Mouse (Mus musculus) ES-Bruce4 (cell line): ENCODE data around the gene Camkmt. TPM values are rescaled to one million over a fixed set of nuclear protein-coding genes. Genes with fewer than 3 reads are reported as not detected.

Source experiments
- H3K27ac ChIP-seq: 2 replicates; pipeline ENCODE4 v1.5.1; 2012; ENCODE audit warnings: low read length, inconsistent platforms; ENCODE audit not compliant: insufficient read depth
- H3K27me3 ChIP-seq: 2 replicates; pipeline ENCODE4 v1.6.1; 2012; ENCODE audit warnings: mild to moderate bottlenecking, low read length, inconsistent platforms; ENCODE audit not compliant: control insufficient read depth, poor library complexity, insufficient read depth, severe bottlenecking
- H3K36me3 ChIP-seq: 2 replicates; pipeline ENCODE4 v1.6.1; 2012; ENCODE audit warnings: inconsistent platforms, mild to moderate bottlenecking, low read length, moderate library complexity; ENCODE audit not compliant: control insufficient read depth, poor library complexity, insufficient read depth, severe bottlenecking
- H3K4me1 ChIP-seq: one replicate; pipeline ENCODE4 v1.8.1; 2011; ENCODE audit warnings: low read length; ENCODE audit not compliant: control insufficient read depth, insufficient read depth
- H3K4me3 ChIP-seq: 2 replicates; pipeline ENCODE4 v1.5.1; 2011; ENCODE audit warnings: low read depth, mild to moderate bottlenecking, low read length
- H3K9ac ChIP-seq: 2 replicates; pipeline ENCODE4 v1.6.1; 2012; ENCODE audit warnings: low read depth, mild to moderate bottlenecking, inconsistent platforms; ENCODE audit not compliant: poor library complexity, severe bottlenecking
- H3K9me3 ChIP-seq: replicated peaks from 2 replicates; pipeline ENCODE4 v1.6.1; 2012; ENCODE audit warnings: mild to moderate bottlenecking, low read length, inconsistent platforms; ENCODE audit not compliant: control insufficient read depth, poor library complexity, insufficient read depth, severe bottlenecking
- CTCF ChIP-seq: IDR thresholded peaks from one replicate; pipeline ENCODE4 v1.8.1; 2011; ENCODE audit warnings: low read depth, low read length
- EP300 ChIP-seq: IDR thresholded peaks from 2 replicates; pipeline ENCODE4 v1.6.1; 2011; ENCODE audit warnings: low read depth, low read length; ENCODE audit not compliant: insufficient read depth
- POLR2A ChIP-seq: IDR thresholded peaks from one replicate; pipeline ENCODE4 v1.8.1; 2011; ENCODE audit warnings: low read length; ENCODE audit not compliant: insufficient read depth
- polyA plus RNA-seq: library from polyadenylated mRNA; stranded (reverse); fragments of >200 nt; gene quantifications from 2 replicates; pipeline ENCODE4 v1.2.4, GENCODE M21; 2011; ENCODE audit warnings: low read depth; ENCODE audit not compliant: missing spikeins, insufficient read depth, insufficient read length

Camkmt gene
- polyA plus RNA-seq, 1 experiment = 3.7 TPM

- no peak overlapping the region for H3K9ac ChIP-seq
These were observed 72.9 kb downstream of the Camkmt start for GRCm38 (mm10) chr17:85163272-85163610.

GRCm38 (mm10) chr17:85168761-85169160, 78.4 kb downstream of the Camkmt start:
- Histone ChIP-seq H3K9ac (no peak overlapping the region), H3K27me3 (no peaks in the 10 kb centered on the region), H3K27ac (no peak overlapping the region), H3K9me3 (no peaks in the 10 kb centered on the region), H3K4me3 (no peak overlapping the region), H3K36me3 (no peaks in the 10 kb centered on the region), H3K4me1 (peaks cover 2% of the 10 kb centered on the region)
- TF ChIP-seq CTCF (no peak), POLR2A (no peak)

More at GRCm38 (mm10) chr17:85163272-85163610, 72.9 kb downstream of the Camkmt start:
- TF ChIP-seq CTCF = no peak
- TF ChIP-seq EP300 = no peak
- TF ChIP-seq POLR2A = no peak
- no peaks in the 10 kb centered on the region for H3K9me3 ChIP-seq
- no peaks in the 10 kb centered on the region for H3K27me3 ChIP-seq
- no peaks in the 10 kb centered on the region for H3K36me3 ChIP-seq
- H3K27ac ChIP-seq = peak overlapping the region; percentile 99
- H3K4me3 ChIP-seq = no peak overlapping the region
- H3K4me1 ChIP-seq = peaks cover 2% of the 10 kb centered on the region

GRCm38 (mm10) chr17:85170541-85171255, 80.3 kb downstream of the Camkmt start:
- Histone ChIP-seq H3K4me1 (no peaks in the 10 kb centered on the region), H3K4me3 (no peak overlapping the region), H3K27me3 (no peaks in the 10 kb centered on the region), H3K9me3 (no peaks in the 10 kb centered on the region), H3K36me3 (no peaks in the 10 kb centered on the region), H3K9ac (no peak overlapping the region), H3K27ac (no peak overlapping the region)
- no peak for TF ChIP-seq EP300
- TF ChIP-seq CTCF = no peak
- TF ChIP-seq POLR2A = no peak

- Histone ChIP-seq H3K4me3 (no peak overlapping the region), H3K36me3 (no peaks in the 10 kb centered on the region), H3K9ac (no peak overlapping the region), H3K9me3 (no peaks in the 10 kb centered on the region), H3K27ac (no peak overlapping the region), H3K27me3 (no peaks in the 10 kb centered on the region), H3K4me1 (no peaks in the 10 kb centered on the region)
- TF ChIP-seq CTCF = no peak
These were observed 81.6 kb downstream of the Camkmt start for GRCm38 (mm10) chr17:85171951-85172350.

GRCm38 (mm10) chr17:85177231-85177630, 86.9 kb downstream of the Camkmt start:
- Histone ChIP-seq H3K9me3 (no peaks in the 10 kb centered on the region), H3K9ac (no peak overlapping the region)

GRCm38 (mm10) chr17:85180471-85181060, 90.2 kb downstream of the Camkmt start:
- Histone ChIP-seq H3K36me3 (no peaks in the 10 kb centered on the region), H3K4me1 (peaks cover 3% of the 10 kb centered on the region), H3K27me3 (no peaks in the 10 kb centered on the region), H3K4me3 (no peak overlapping the region), H3K9me3 (no peaks in the 10 kb centered on the region), H3K9ac (no peak overlapping the region), H3K27ac (no peak overlapping the region)
- TF ChIP-seq CTCF (no peak), POLR2A (no peak), EP300 (no peak)

More at GRCm38 (mm10) chr17:85177231-85177630, 86.9 kb downstream of the Camkmt start:
- Histone ChIP-seq H3K4me3 (no peak overlapping the region), H3K27me3 (no peaks in the 10 kb centered on the region), H3K36me3 (no peaks in the 10 kb centered on the region), H3K4me1 (peaks cover 3% of the 10 kb centered on the region), H3K27ac (no peak overlapping the region)
- TF ChIP-seq EP300 = no peak
- TF ChIP-seq CTCF = no peak
- TF ChIP-seq POLR2A = no peak
